8 mouse cellular contexts compared by ENCODE assay signal in the genomic region with DNA sequence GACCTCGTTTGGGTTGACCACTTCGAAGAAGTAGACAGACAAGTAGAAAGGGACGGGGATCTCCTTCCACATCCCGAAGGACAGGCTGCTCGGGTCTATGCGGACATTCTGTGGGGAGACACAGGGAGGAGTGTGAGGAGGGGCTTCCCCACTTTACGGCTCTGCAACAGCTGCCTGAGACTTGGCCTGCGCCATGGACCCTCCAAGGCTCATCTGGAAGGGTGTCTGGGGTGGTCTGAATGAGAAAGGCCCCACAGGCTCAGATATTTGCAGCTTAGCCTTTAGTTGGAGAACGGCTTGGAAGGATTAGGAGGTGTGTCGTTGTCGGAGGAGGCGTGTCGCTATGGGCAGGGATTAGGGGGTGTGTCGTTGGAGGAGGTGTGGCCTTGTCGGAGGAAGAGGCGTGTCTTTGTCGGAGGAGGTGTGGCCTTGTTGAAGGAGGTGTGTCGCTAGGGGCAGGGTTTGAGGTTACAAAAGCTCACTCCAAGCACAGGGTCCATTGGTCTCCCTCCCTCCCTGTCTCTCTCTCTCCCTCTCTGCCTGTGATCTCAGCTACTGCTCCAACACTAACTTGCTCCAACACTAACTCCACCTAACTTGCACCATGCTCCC. TPM values are rescaled to one million over a fixed set of nuclear protein-coding genes. Genes with fewer than 3 reads are reported as not detected.
DNase-seq lines count a peak whose midpoint lies in the region; ATAC-seq and TF ChIP-seq lines count a peak whose summit lies in the region.

No protein-coding gene starts in this region.

- H3K4me2 ChIP-seq in heart, embryonic 12.5 days: no peak overlapping the region
- no peak overlapping the region; the same call in 1 of the 2 replicates for H3K4me2 ChIP-seq in forebrain, embryonic 15.5 days (replicated peaks)
- peak overlapping the region; percentile 11; the same call in 1 of the 2 replicates for H3K4me2 ChIP-seq in midbrain, embryonic 11.5 days

- no peak for TF ChIP-seq CTCF in layer of hippocampus, adult 2 months (conservative IDR thresholded peaks at IDR 0.05)

- H3K9me3 ChIP-seq in heart, embryonic 12.5 days (replicated peaks): peaks cover 6% of the 10 kb centered on the region; the same call in 1 of the 2 replicates
- no peaks in the 10 kb centered on the region for H3K9me3 ChIP-seq in forebrain, embryonic 15.5 days
- no peaks in the 10 kb centered on the region for H3K9me3 ChIP-seq in midbrain, embryonic 11.5 days (ENCODE audit: control insufficient read depth, low read length)

- H3K9ac ChIP-seq in heart, embryonic 12.5 days: no peak overlapping the region
- no peak overlapping the region for H3K9ac ChIP-seq in forebrain, embryonic 15.5 days (replicated peaks)
- H3K9ac ChIP-seq in midbrain, embryonic 11.5 days (ENCODE audit: low read length): no peak overlapping the region

- H3K4me3 ChIP-seq in heart, embryonic 12.5 days: no peak overlapping the region
- no peak overlapping the region for H3K4me3 ChIP-seq in forebrain, embryonic 15.5 days
- H3K4me3 ChIP-seq in midbrain, embryonic 11.5 days (ENCODE audit: low read depth, low read length): no peak overlapping the region
- no peak overlapping the region for H3K4me3 ChIP-seq in layer of hippocampus, adult 2 months

- H3K36me3 ChIP-seq in heart, embryonic 12.5 days: peaks cover 33% of the 10 kb centered on the region
- H3K36me3 ChIP-seq in forebrain, embryonic 15.5 days: peaks cover 9% of the 10 kb centered on the region
- H3K36me3 ChIP-seq in midbrain, embryonic 11.5 days (ENCODE audit: control insufficient read depth, insufficient read depth, low read length): peaks cover 4% of the 10 kb centered on the region; the same call in 1 of the 2 replicates

- no peaks in the 10 kb centered on the region for H3K27me3 ChIP-seq in heart, embryonic 12.5 days (replicated peaks)
- H3K27me3 ChIP-seq in forebrain, embryonic 15.5 days: no peaks in the 10 kb centered on the region
- H3K27me3 ChIP-seq in midbrain, embryonic 11.5 days (ENCODE audit: control insufficient read depth, insufficient read depth, low read length): no peaks in the 10 kb centered on the region

- no peak overlapping the region for H3K27ac ChIP-seq in heart, embryonic 12.5 days (ENCODE audit: poor library complexity, severe bottlenecking)
- H3K27ac ChIP-seq in forebrain, embryonic 15.5 days (replicated peaks): no peak overlapping the region
- H3K27ac ChIP-seq in midbrain, embryonic 11.5 days (ENCODE audit: low read depth, low read length): no peak overlapping the region
- H3K27ac ChIP-seq in layer of hippocampus, adult 2 months: no peak overlapping the region

- ATAC-seq in heart, embryonic 12.5 days (ENCODE audit: insufficient number of reproducible peaks, low FRiP score): peak; percentile 54; the same call in 1 of the 2 replicates
- ATAC-seq in forebrain, embryonic 15.5 days (replicated peaks): peak; percentile 70; the same call in 1 of the 2 replicates
- ATAC-seq in midbrain, embryonic 11.5 days (ENCODE audit: low FRiP score): peak; percentile 90

- intact Hi-C loops in heart, postnatal 36 days (cut with DNase I): no loop called here
- intact Hi-C loops in left cerebral cortex, postnatal 36 days (cut with DNase I): no loop called here

- DNase-seq in heart, postnatal 36 days: no peak
- DNase-seq in kidney, postnatal 14 days: peak; percentile 53
- peak; percentile 97 for DNase-seq in midbrain, embryonic 11.5 days (ENCODE audit: low spot score, missing footprints)
- DNase-seq in left cerebral cortex, postnatal 36 days (ENCODE audit: low spot score in 2 of 2): no peak
- no peak for DNase-seq in layer of hippocampus, adult 2 months (ENCODE audit: low spot score in 2 of 2)
- DNase-seq in urinary bladder, postnatal 10 days (ENCODE audit: low spot score): no peak

- peaks cover 31% of the 10 kb centered on the region for H3K4me1 ChIP-seq in heart, embryonic 12.5 days (replicated peaks)
- H3K4me1 ChIP-seq in forebrain, embryonic 15.5 days: no peaks in the 10 kb centered on the region
- peaks cover 8% of the 10 kb centered on the region for H3K4me1 ChIP-seq in midbrain, embryonic 11.5 days (ENCODE audit: control insufficient read depth, insufficient read depth, low read length)

- 32% methylated on average over 18 of the region's 18 CpGs for WGBS in heart, embryonic 12.5 days
- WGBS in forebrain, embryonic 15.5 days: 21% methylated on average over 18 of the region's 18 CpGs
- WGBS in midbrain, embryonic 11.5 days: 16% methylated on average over 18 of the region's 18 CpGs

RNA-seq across cellular contexts. Expression of a gene that starts 36.5 kb away (rescaled TPM):
- polyA plus RNA-seq in heart, embryonic 12.5 days (2016; fragmentation: Nextera tagmentation; extraction: Ambion mirVana): 74.3 and 75.2 TPM in 2 replicates
- 10 to 100 TPM; 35.4 to 44.4 TPM for total RNA-seq in heart, postnatal 36 days (2021)
- 27.7 and 28.5 TPM in 2 replicates for polyA plus RNA-seq in forebrain, embryonic 15.5 days (2015; fragmentation: Nextera tagmentation; extraction: Ambion mirVana)
- 26.0 and 26.5 TPM in 2 replicates for polyA plus RNA-seq in midbrain, embryonic 11.5 days (2014; fragmentation: Nextera tagmentation; extraction: Ambion mirVana)
- total RNA-seq in left cerebral cortex, postnatal 36 days (2021): 10 to 100 TPM; 22.0 to 28.0 TPM
- total RNA-seq in layer of hippocampus, adult 2 months (2021): 10 to 100 TPM; 34.5 to 35.1 TPM

Comparison
In these comparisons a context has a peak if more than half of its experiments do, and no peak if none do; other contexts are left out.
1. DNase-seq: peak in kidney, postnatal 14 days (single experiment) and midbrain, embryonic 11.5 days (single experiment); none in heart, postnatal 36 days (0 of 2), left cerebral cortex, postnatal 36 days (0 of 2), layer of hippocampus, adult 2 months (0 of 2) and urinary bladder, postnatal 10 days (single experiment).
2. Peak in every context shown above with its lines, with median percentiles within 50 percentile points of each other: ATAC-seq.